Mouse (Mus musculus) midbrain, postnatal 0 days (tissue): ENCODE measurements around the gene Fbxl19. TPM values are rescaled to one million over a fixed set of nuclear protein-coding genes. Genes with fewer than 3 reads are reported as not detected.

Experiments used
- ATAC-seq: fragments of 200-750 bp; cut with Nextera tagmentation; 2 replicates; pipeline ENCODE4 v1.8.0; 2017; ENCODE audit warnings: moderate number of reproducible peaks, mild to moderate bottlenecking, moderate TSS enrichment, moderate library complexity; ENCODE audit not compliant: low FRiP score
- DNase-seq: peaks from one replicate; pipeline ENCODE4 v3.0.0-alpha.2; 2015; ENCODE audit warnings: low spot score
- H3K27ac ChIP-seq: fragments of 300-500 bp; sonication (generic); 2 replicates; pipeline ENCODE4 v1.5.1; 2014; ENCODE audit warnings: low read depth, mild to moderate bottlenecking, low read length, mixed read lengths
- H3K27me3 ChIP-seq: fragments of 300-500 bp; sonication (generic); 2 replicates; pipeline ENCODE4 v1.6.1; 2014; ENCODE audit warnings: low read length, control low read depth, mixed read lengths; ENCODE audit not compliant: insufficient read depth
- H3K36me3 ChIP-seq: fragments of 300-500 bp; sonication (generic); 2 replicates; pipeline ENCODE4 v1.6.1; 2014; ENCODE audit warnings: low read length, control low read depth, mixed read lengths; ENCODE audit not compliant: insufficient read depth
- H3K4me1 ChIP-seq: fragments of 300-500 bp; sonication (generic); 2 replicates; pipeline ENCODE4 v1.6.1; 2014; ENCODE audit warnings: mild to moderate bottlenecking, control low read depth, antibody characterized with exemption, low read length, mixed read lengths; ENCODE audit not compliant: insufficient read depth
- H3K4me2 ChIP-seq: fragments of 300-500 bp; sonication (generic); 2 replicates; pipeline ENCODE4 v1.6.1; 2014; ENCODE audit warnings: low read depth, mild to moderate bottlenecking, low read length, mixed read lengths; ENCODE audit not compliant: poor library complexity, severe bottlenecking
- H3K4me3 ChIP-seq: fragments of 300-500 bp; sonication (generic); 2 replicates; pipeline ENCODE4 v1.5.1; 2014; ENCODE audit warnings: low read depth, mild to moderate bottlenecking, low read length, moderate library complexity
- H3K9ac ChIP-seq: fragments of 300-500 bp; sonication (generic); replicated peaks from 2 replicates; pipeline ENCODE4 v1.6.1; 2014; ENCODE audit warnings: mild to moderate bottlenecking, low read length, moderate library complexity, mixed read lengths; ENCODE audit not compliant: poor library complexity, severe bottlenecking
- H3K9me3 ChIP-seq: fragments of 300-500 bp; sonication (generic); 2 replicates; pipeline ENCODE4 v1.6.1; 2016; ENCODE audit warnings: low read length, control low read depth
- CTCF ChIP-seq: IDR thresholded peaks from 2 replicates; pipeline ENCODE4 v1.5.1; 2016; ENCODE audit warnings: antibody characterized with exemption, mild to moderate bottlenecking
- WGBS: fragments of 180-500 bp; shearing (Covaris S2); extraction: QIAGEN DNeasy Blood & Tissue Kit; methylation state at CpG from one replicate; pipeline ENCODE4 v1.1.7; 2014; 5-methylcytosine and 5-hydroxymethylcytosine counted together
- polyA plus RNA-seq: library from polyadenylated mRNA; unstranded; fragments of >200 nt; fragmentation: Nextera tagmentation; extraction: Ambion mirVana; gene quantifications from 2 replicates; pipeline ENCODE4 v1.2.1, GENCODE M21; 2015
- total RNA-seq: library from RNA; depleted of rRNA; stranded (reverse); fragments of >200 nt; gene quantifications from 2 replicates; pipeline ENCODE4 v1.2.3, GENCODE M21; 2014; rRNA removed

The Fbxl19 gene
- total RNA-seq (207 and 221 TPM in 2 replicates), polyA plus RNA-seq (5.9 and 8.3 TPM in 2 replicates)

GRCm38 (mm10) chr7:127744366-127745045 is at the start of gene Fbxl19:
Fbxl19 (plus strand) TSS chr7:127744543.
- no peaks in the 10 kb centered on the region for H3K27me3 ChIP-seq
- TF ChIP-seq CTCF, result peak; percentile 75
- no peak for ATAC-seq
- H3K4me3 ChIP-seq, result peak within 1 kb of the TSS; percentile 86
- WGBS, result under 1% methylated on average over 26 of the region's 26 CpGs
- peak within 1 kb of the TSS; percentile 82 for H3K27ac ChIP-seq
- peak within 1 kb of the TSS; percentile 44; the same call in 1 of the 2 replicates for H3K9ac ChIP-seq
- no peaks in the 10 kb centered on the region for H3K9me3 ChIP-seq
- no peaks in the 10 kb centered on the region for H3K4me1 ChIP-seq
- peak; percentile 85 for DNase-seq
- peaks cover 10% of the 10 kb centered on the region; the same call in 1 of the 2 replicates for H3K36me3 ChIP-seq
- peak within 1 kb of the TSS; percentile 54 for H3K4me2 ChIP-seq

DNA sequence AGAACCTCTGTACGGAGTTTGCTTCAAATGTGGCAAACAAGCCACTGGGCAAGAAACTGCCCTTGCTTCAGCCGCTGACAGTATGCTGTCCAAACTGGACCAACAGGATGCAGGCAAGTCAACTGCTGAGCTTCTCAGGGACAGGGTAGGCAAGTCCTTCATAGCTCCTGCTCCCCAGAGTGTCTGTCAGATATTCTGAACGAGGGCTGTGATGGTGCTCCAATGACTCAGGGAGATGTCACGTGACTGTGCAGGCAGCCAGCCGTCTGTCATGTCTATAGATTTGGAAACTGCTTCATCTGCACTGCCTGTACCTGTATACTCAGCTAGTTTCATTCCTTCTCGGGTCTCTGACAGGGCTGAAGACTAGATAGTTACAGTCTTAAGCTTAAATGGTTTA is 45.4 kb upstream of the Fbxl19 start:
- ATAC-seq (no peak), DNase-seq (no peak)
- no peaks in the 10 kb centered on the region for H3K27me3 ChIP-seq
- 84% methylated on average over 6 of the region's 6 CpGs for WGBS
- no peak overlapping the region for H3K4me2 ChIP-seq
- peaks cover 32% of the 10 kb centered on the region for H3K36me3 ChIP-seq
- no peak overlapping the region for H3K9ac ChIP-seq
- H3K4me3 ChIP-seq, result no peak overlapping the region
- TF ChIP-seq CTCF, result no peak
- no peak overlapping the region for H3K27ac ChIP-seq
- H3K9me3 ChIP-seq, result no peaks in the 10 kb centered on the region
- no peaks in the 10 kb centered on the region for H3K4me1 ChIP-seq

DNA sequence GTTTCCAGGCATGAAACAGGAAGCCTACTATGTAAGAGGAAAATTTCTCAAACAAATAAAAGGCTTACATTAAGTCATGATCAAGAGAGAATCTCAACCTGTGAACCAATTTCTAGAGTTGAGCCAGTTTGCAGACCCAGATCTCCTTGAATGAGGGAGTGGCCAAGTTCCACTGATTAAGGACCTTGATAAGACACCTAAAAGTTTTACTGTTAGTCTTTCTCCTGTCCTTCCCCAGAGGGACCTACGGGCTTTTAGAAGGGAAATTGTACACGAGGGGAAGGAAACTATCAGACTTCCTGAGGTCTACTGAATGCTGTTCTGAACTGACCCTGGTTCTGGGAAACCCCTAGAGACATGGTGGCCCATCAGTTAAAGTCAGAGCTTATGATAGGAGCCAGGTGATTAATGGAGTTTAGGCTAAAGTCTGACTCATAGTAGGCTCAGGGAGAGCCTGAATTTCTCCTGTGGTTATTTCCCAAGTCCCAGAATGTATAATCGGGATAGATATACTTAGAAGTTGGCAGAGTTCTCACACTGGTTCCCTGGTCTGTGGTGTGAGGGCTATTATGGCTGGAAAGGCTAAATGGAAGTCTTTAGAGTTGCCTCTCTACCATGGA is 43.5 kb upstream of the Fbxl19 start:
- no peak overlapping the region for H3K4me2 ChIP-seq
- H3K9ac ChIP-seq, result no peak overlapping the region
- no peak for TF ChIP-seq CTCF
- no peak overlapping the region for H3K27ac ChIP-seq
- no peaks in the 10 kb centered on the region for H3K9me3 ChIP-seq
- no peak overlapping the region for H3K4me3 ChIP-seq
- WGBS, result 90% methylated on average over 3 of the region's 3 CpGs
- H3K27me3 ChIP-seq, result no peaks in the 10 kb centered on the region
- DNase-seq (no peak), ATAC-seq (no peak)
- H3K36me3 ChIP-seq, result peaks cover 49% of the 10 kb centered on the region
- no peaks in the 10 kb centered on the region for H3K4me1 ChIP-seq

DNA sequence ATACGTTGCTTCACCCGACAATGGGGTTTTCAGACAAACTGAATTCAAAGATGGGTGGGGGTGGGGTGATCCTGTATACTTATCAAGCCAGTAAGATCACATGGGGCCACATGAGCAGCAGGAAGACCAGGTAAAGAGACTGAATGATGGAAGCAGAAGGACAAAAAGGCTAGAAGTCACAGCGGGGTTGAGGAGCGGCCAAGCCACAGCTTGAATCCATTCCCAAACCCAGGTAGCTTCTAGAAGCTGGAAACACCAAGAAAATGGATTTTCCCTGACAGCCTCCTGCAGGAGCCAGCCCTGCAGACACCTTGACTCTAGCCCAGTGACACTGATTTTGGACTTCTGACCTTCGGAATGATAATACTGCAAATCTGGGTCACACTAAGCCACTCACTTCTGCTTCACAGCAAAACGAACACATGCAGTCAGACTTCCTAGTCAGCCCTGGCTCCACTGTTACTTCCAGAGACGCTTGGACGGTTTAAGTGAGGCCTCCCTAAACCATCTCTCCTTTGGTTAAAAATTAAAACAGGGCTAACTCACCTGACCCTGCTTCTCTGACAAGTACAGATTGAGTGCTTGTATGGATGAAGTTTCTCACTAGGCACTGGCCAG is 40.7 kb upstream of the Fbxl19 start:
- DNase-seq, result no peak
- 0 out of 2 replicates have a peak, but pooled peaks cover 7% of the 10 kb centered on the region for H3K4me1 ChIP-seq
- H3K9ac ChIP-seq, result no peak overlapping the region
- no peak overlapping the region for H3K27ac ChIP-seq
- H3K9me3 ChIP-seq, result no peaks in the 10 kb centered on the region
- no peak overlapping the region for H3K4me3 ChIP-seq
- WGBS, result 93% methylated on average over 8 of the region's 8 CpGs
- peaks cover 53% of the 10 kb centered on the region for H3K36me3 ChIP-seq
- no peaks in the 10 kb centered on the region for H3K27me3 ChIP-seq
- no peak for TF ChIP-seq CTCF
- H3K4me2 ChIP-seq, result no peak overlapping the region
- ATAC-seq, result no peak

DNA sequence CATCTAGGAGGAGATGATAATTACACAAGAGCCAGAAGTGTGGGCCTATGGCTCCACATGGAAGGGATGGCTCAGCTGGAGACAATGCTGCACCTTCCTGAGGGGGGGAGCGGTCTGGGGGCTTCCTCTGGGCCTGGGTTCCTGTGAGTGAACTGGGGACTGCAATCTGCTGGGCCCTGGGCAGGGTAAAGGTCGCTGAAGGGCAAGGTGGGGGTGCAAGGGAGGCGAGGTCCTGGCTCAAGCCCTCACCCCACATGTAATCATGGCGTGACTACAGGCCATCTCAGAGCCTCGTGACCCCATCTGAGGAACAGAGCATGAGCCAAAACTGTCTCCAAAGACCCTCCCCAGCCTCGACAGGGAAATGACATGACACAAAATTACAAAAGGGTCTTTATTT is 39.7 kb upstream of the Fbxl19 start:
- ATAC-seq (no peak), DNase-seq (no peak)
- H3K4me1 ChIP-seq, result 0 out of 2 replicates have a peak, but pooled peaks cover 7% of the 10 kb centered on the region
- 85% methylated on average over 6 of the region's 6 CpGs for WGBS
- no peak overlapping the region for H3K4me3 ChIP-seq
- peaks cover 47% of the 10 kb centered on the region for H3K36me3 ChIP-seq
- H3K4me2 ChIP-seq, result no peak overlapping the region
- no peaks in the 10 kb centered on the region for H3K27me3 ChIP-seq
- no peak overlapping the region for H3K9ac ChIP-seq
- H3K9me3 ChIP-seq, result no peaks in the 10 kb centered on the region
- no peak for TF ChIP-seq CTCF
- no peak overlapping the region for H3K27ac ChIP-seq

- H3K9ac ChIP-seq, result no peak overlapping the region
- 0 out of 2 replicates have a peak, but pooled peaks cover 7% of the 10 kb centered on the region for H3K4me1 ChIP-seq
- DNase-seq (no peak), ATAC-seq (no peak)
- no peak overlapping the region for H3K4me3 ChIP-seq
- no peaks in the 10 kb centered on the region for H3K9me3 ChIP-seq
- H3K4me2 ChIP-seq, result no peak overlapping the region
- no peak overlapping the region for H3K27ac ChIP-seq
- H3K27me3 ChIP-seq, result no peaks in the 10 kb centered on the region
- WGBS, result 83% methylated on average over 4 of the region's 4 CpGs
- TF ChIP-seq CTCF, result no peak
- peaks cover 36% of the 10 kb centered on the region for H3K36me3 ChIP-seq
These were observed 38.6 kb upstream of the Fbxl19 start for GRCm38 (mm10) chr7:127705706-127706105.
